Mouse (Mus musculus) olfactory bulb, adult 2 months (tissue): ENCODE data around the gene Erich4. TPM values are rescaled to one million over a fixed set of nuclear protein-coding genes. Genes with fewer than 3 reads are reported as not detected.
"Not testable (repeated sequence)": the region's sequence is repeated elsewhere in the genome, so short reads cannot be mapped to it uniquely, and the experiment has no call there.

Source experiments
- H3K27ac ChIP-seq: fragments of 200-500 bp; 2 replicates; pipeline ENCODE4 v1.5.1; 2012; ENCODE audit warnings: low read depth, low read length; ENCODE audit not compliant: insufficient read depth
- H3K4me1 ChIP-seq: fragments of 200-500 bp; 2 replicates; pipeline ENCODE4 v1.6.1; 2012; ENCODE audit warnings: low read length; ENCODE audit not compliant: control insufficient read depth, insufficient read depth
- H3K4me3 ChIP-seq: fragments of 200-500 bp; 2 replicates; pipeline ENCODE4 v1.5.1; 2012; ENCODE audit warnings: mild to moderate bottlenecking, low read depth, low read length, moderate library complexity; ENCODE audit not compliant: insufficient read depth
- CTCF ChIP-seq: fragments of 200-500 bp; IDR thresholded peaks from 2 replicates; pipeline ENCODE4 v1.5.1; 2012; ENCODE audit warnings: low read depth, mild to moderate bottlenecking, low read length, moderate library complexity; ENCODE audit not compliant: insufficient read depth
- POLR2A ChIP-seq: fragments of 200-500 bp; IDR thresholded peaks from 2 replicates; pipeline ENCODE4 v1.6.1; 2012; ENCODE audit warnings: mild to moderate bottlenecking, low read depth, low read length, moderate library complexity; ENCODE audit not compliant: insufficient read depth
- WGBS: fragments of 180-500 bp; shearing (Covaris S2); methylation state at CpG from one replicate; pipeline ENCODE4 v1.1.7; 2018; 5-methylcytosine and 5-hydroxymethylcytosine counted together
- polyA plus RNA-seq: library from polyadenylated mRNA; stranded (reverse); fragments of >200 nt; gene quantifications from 2 replicates; pipeline ENCODE4 v1.2.4, GENCODE M21; 2012; ENCODE audit warnings: low replicate concordance; ENCODE audit not compliant: missing spikeins, insufficient read depth, insufficient read length

The Erich4 gene
- polyA plus RNA-seq, 1 experiment = not detected

DNA sequence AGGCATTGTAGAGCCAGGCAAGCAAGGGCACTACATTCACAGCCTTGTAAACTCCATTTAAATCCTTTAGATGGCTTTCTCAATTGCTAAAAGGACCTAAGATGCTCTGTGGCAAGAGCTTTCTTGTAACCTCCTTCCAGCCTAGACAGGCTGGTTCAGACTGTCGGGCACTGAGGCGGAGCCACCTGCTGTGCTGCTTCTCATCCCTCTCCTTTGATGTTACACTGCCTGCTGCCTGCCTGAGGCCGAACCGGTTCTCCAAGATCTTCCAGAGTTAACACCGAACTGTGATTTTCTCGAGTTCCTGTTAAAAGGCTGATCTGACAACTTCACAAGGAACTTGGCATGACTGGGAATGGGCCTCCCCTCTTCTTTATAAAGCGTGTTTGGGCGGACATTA is 39.8 kb downstream of the Erich4 start:
- Histone ChIP-seq H3K4me1 (no peaks in the 10 kb centered on the region), H3K4me3 (no peak overlapping the region), H3K27ac (no peak overlapping the region)
- no peak for TF ChIP-seq POLR2A
- WGBS = 24% methylated on average over 8 of the region's 8 CpGs

DNA sequence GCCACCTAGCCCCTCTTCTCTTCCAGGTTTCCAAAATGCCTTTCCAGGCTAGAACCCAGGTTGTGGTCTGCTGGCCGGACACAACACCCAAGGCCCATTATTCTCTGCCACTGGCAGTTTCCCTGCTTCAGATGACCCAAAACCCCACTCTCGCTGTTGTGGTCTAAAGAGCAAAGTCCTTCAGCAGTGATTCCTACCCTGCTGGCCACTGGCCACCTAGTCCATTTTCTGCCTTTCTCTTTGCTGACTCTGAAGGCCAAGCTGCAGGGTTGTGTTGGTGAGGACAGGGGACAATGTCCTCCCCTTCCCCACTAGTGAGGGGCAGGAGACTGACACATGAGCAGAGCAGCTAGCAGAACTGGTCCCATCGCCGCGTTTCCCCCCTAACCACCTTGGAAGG is 40.6 kb downstream of the Erich4 start:
- Histone ChIP-seq H3K4me1 (no peaks in the 10 kb centered on the region), H3K27ac (no peak overlapping the region), H3K4me3 (no peak overlapping the region)
- no peak for TF ChIP-seq POLR2A
- no peak for TF ChIP-seq CTCF
- WGBS = 88% methylated on average over 5 of the region's 5 CpGs

DNA sequence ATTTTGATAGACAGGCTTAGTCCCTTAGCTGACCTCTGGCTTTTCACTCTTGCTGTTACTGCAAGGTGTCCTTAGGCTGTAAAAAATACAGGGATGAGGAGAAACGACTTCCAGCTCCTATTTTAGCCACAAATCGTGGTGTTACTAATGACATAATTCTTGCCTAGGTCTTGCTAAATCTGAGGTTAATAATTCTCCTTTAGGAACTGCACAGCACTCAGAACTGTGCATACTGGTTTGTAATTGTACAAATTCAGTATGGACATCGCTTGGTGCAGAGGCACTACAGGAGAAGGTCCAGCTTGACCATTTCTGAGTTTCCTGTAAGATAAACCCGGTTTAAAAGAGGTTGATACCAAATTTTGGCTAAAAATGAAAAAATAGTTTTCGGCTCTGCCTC is 41.9 kb downstream of the Erich4 start:
- H3K4me1 ChIP-seq, H3K4me3 ChIP-seq, H3K27ac ChIP-seq: not testable (repeated sequence)
- 79% methylated on average over 5 of the region's 5 CpGs for WGBS

DNA sequence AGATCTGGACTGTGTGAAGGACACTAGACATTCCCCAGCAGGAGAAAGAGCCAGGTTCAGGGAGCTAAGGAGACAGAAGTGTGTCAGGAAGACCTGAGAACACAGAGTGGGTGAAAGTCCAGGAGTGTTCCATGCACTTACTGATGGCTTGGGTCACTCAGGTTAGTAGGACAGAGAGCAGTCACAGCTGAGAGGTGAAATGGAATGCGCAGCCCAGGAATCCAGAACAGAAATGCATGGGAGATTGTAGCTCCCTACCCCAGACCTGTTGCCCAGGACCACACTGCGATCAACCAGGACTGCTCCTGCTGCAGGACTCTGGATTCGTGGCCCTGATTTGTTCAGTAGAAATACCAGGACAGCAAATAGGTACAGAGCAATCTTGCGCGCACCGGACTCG is 47.0 kb downstream of the Erich4 start:
- TF ChIP-seq POLR2A = no peak
- TF ChIP-seq CTCF = no peak
- 95% methylated on average over 7 of the region's 7 CpGs for WGBS
- H3K4me1 ChIP-seq = no peaks in the 10 kb centered on the region
- no peak overlapping the region for H3K4me3 ChIP-seq
- no peak overlapping the region for H3K27ac ChIP-seq

Other genes with a start within 250 kb of the Erich4 start
- gene Cnfn, start 246.2 kb downstream of the Erich4 start, polyA plus RNA-seq = not detected in 2 replicates
- not detected in 2 replicates for gene Lipe, start 217.2 kb downstream of the Erich4 start, polyA plus RNA-seq
- gene Cxcl17, start 203.0 kb downstream of the Erich4 start, polyA plus RNA-seq = not detected in 2 replicates
- gene Ceacam1, start 138.3 kb downstream of the Erich4 start, polyA plus RNA-seq = not detected in 2 replicates
- not detected in 2 replicates for gene Ceacam2, start 76.0 kb downstream of the Erich4 start, polyA plus RNA-seq
- not detected in 2 replicates for gene Dmac2, start 3.5 kb upstream of the Erich4 start, polyA plus RNA-seq
- gene B3gnt8, start 10.8 kb upstream of the Erich4 start, polyA plus RNA-seq = not detected in 2 replicates
- gene Bckdha, start 43.1 kb upstream of the Erich4 start, polyA plus RNA-seq = not detected in 2 replicates
- gene Exosc5, start 43.3 kb upstream of the Erich4 start, polyA plus RNA-seq = not detected in 2 replicates
- gene Tmem91, start 59.3 kb upstream of the Erich4 start, polyA plus RNA-seq = not detected in 2 replicates
- gene B9d2, start 64.9 kb upstream of the Erich4 start, polyA plus RNA-seq = not detected in 2 replicates
- not detected in 2 replicates for gene Tgfb1, start 71.1 kb upstream of the Erich4 start, polyA plus RNA-seq
- gene Ccdc97, start 103.2 kb upstream of the Erich4 start, polyA plus RNA-seq = not detected in 2 replicates
- gene Hnrnpul1, start 138.9 kb upstream of the Erich4 start, polyA plus RNA-seq = 160 TPM in 1 of 2 replicates, not detected in the other
- gene Axl, start 172.8 kb upstream of the Erich4 start, polyA plus RNA-seq = not detected in 2 replicates
- gene Cyp2s1, start 201.0 kb upstream of the Erich4 start, polyA plus RNA-seq = not detected in 2 replicates